Mouse (Mus musculus) adrenal gland, postnatal 36 days (tissue): Measurements from ENCODE around the gene Zfp654. TPM values are rescaled to one million over a fixed set of nuclear protein-coding genes. Genes with fewer than 3 reads are reported as not detected.

Experiments
- DNase-seq, 2 experiments: peaks; one replicate each; pipeline ENCODE4 v3.0.0; 2021; ENCODE audit warnings: mixed read lengths in 1 of 2
- total RNA-seq, 2 experiments: library from RNA; stranded (reverse); gene quantifications; 2 replicates each; pipeline ENCODE4 v1.2.3; 2021

Zfp654 gene
- total RNA-seq, 2 experiments from 2014 or later, result 18.7 to 23.3 TPM

DNA sequence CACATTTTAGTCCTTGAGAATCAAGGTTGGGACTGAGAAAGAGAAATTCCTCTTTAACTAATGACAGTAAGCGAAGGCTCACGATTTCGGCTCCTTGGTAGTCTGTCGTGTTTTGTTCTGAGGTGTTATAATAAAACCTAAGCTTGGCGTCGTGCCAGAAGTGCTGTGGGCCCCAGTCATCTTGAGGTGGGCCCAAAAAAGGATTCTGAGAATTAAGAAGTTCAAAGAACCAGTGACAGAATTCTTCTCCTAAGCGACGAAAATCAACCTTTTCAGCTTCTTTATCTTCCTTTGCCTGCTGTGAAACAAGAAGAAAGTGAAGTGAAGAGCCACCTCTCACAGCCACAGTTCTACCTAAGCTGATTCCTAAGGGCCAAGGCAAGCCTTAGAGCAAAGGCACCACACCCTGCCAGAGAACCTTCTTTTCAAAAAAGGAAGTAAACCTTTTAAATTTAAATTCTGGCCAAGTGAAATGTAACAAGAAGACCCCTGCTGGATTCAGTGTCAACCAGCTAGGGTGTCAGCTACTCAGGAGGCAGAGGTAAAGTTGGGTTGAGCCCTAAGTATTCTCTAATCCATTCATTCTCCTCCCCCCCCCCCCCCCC is 84.7 kb downstream of the Zfp654 start:
- DNase-seq, result no peak

DNA sequence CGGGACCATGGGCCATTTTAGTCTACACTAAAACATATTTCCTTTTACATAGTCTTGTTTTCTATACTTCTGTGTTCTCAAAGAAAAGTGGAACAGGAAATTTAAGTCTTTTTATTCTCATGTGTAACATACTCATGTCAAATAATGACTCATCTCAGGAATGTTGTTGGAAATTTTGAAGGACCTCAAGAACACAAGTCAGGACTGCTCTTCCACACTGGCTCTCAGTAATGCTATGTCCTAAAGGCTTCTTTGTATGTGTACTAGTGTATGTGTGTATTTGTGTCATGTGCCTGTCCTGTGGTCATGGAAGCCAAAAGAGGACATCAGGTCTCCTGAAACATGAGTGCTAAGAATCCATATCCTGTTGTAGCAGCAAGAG is 92.2 kb downstream of the Zfp654 start:
- DNase-seq, result no peak

DNA sequence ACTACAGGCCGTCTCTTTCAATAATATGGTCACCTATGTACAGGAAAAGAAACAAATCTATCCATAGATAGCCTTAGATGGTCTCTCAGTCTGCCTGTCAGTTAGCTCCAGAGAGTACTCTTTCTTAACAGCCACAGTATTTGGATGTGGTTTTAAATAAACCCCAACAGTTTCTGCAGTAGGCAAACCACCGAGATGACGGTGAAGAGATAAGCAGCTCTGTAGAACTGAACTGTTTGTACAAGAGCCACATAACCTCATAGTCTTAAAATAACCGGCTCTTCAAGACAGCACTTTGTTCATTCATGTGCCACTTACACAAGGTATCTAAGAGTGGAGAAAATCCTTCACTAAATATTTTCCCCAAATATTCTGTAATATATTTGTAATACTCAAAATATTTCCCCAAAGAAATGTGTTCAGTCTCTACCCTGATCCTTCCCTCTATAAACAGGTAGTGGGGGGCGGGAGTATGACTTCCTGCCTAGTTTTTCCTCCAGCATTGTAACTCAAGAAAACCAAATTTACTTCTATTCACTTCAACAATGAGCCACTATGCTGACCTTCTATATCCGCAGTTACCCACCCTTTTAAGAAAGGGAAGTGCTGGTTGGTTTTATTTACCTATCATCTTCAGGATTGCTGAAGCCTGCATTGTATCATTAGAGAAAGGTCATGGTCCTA is 92.7 kb downstream of the Zfp654 start:
- DNase-seq, result no peak

DNA sequence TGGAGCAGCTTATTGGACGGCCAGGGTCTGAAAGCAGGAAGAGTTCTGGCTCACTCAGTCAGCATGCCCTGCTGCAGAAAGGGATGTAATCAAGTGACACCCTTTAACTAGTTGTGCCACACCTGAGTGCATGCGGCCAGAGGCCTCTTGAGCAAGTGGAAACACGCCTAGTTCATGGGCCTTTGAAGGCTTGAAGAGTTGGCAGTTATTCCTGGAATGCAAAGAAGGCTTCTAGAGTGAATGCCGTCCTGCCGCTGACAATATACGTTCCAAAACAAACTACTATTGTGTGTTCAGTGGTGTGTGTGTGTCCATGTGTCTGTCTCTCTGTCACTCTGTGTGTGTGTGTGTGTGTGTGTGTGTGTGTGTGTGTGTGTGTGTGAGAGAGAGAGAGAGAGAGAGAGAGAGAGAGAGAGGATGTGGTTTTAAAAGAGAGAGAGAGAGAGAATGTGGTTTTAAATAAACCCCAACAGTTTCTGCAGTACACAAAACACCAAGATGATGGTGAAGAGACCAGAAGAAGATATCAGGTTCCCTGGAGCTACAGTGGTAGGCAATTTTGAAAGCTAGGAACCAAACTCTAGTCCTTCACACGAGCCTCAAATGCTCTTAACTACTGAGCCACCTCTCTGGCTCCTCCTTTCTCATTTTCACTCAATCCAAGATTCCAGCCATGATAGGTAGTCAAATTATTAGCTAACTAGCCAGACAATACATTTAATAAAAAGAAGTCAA is 93.6 kb downstream of the Zfp654 start:
- no peak for DNase-seq

GRCm38 (mm10) chr16:64756321-64756720 is 95.1 kb downstream of the Zfp654 start:
- DNase-seq, result no peak

DNA sequence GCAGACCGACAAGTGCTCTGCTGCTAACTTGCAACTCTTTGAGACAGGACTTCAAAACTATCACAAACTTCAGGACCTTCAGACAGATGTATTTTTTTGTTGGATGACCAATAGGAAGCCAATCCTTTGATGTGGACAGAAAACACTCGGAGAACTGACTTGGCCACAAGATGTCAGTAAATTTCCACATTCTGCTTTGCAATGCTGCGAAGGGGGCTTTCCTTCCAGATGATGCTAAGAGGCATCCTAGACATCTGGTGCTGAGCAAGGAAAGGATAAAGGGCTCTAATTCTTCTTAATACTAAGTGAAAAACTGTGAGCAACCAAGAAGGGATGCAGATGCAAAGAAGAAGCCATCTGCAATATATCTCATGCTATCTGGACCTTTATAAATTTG is 96.7 kb downstream of the Zfp654 start:
- DNase-seq, result peak; percentile 2 to 36

DNA sequence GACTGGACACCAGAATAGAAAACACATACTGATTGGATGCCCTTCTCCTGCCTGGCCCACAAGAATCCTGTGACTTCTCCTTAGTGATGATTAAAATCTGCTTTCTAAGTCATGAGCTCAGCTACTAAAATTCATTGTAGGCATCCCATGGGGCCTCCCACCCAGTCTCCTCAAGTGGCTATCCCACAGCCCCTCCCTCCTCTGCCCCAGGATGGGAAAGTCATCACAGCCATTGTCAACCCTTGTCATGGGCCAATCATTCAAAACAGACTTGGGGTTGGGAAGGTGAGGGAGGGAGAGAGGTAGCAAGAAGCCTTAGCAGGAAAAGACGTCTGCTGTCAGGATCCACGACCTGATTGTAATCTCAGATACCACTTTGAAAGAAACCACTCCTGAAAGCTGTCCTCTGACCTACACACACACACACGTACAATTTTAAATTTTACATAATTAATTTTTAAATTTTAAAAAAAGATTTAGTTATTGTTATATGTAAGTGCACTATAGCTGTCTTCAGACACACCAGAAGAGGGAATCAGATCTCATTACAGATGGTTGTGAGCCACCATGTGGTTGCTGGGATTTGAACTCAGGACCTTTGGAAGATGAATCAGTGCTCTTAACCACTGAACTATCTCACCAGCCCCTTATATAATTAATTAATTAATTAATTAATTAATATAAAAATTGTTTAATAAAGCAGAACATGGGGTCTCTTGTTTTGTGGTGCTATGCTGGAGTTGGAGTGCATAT is 97.3 kb downstream of the Zfp654 start:
- no peak for DNase-seq

DNA sequence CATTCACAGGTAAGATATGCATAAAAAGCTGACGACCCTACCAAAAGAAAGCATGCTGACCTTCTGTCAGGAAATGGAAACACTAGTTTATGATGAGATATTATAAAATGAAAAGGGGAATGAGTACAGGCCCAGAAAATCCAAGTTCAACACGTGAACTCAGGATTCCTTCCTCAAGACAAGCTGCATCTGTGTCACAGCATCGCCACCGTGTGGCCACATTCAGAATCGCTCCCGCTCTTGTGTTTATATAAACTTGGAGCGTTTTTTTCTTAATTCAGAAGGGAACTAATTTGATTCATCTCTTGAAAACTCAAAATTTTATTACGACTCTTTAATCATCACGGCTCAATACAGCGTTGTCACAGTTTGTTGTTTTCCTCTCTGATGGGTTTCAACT is 103.2 kb downstream of the Zfp654 start:
- peak; percentile 63 to 69 for DNase-seq

- no peak for DNase-seq
Observed at GRCm38 (mm10) chr16:64745089-64745488, 106.4 kb downstream of the Zfp654 start.

DNA sequence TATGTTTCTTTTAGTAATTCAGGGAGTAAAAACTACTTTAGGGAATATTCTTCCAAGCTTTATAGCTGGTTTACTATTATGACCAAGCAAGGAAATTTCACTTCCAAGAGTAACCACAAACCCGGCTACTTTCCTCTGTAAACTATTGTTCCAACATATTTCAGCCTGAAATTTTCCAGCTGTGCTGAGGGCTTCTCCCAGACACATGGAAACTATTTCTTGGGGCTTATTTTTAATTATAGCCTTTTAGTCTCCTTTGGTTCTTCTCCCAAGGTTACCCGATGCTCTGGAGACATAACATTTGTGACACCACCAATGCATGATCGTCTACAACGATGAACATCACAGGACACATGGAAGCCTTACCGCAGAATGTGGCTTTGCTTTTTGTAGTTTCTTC is 114.2 kb downstream of the Zfp654 start:
- DNase-seq, result no peak

Other genes with a start within 250 kb of the Zfp654 start
- gene Csnka2ip, start 249.2 kb downstream of the Zfp654 start, total RNA-seq, result not detected
- gene 4930453N24Rik, start 80.5 kb downstream of the Zfp654 start, total RNA-seq, result 10 to 100 TPM; 27.7 to 31.7 TPM
- gene Cggbp1, start 344 bp upstream of the Zfp654 start, total RNA-seq, result 100 to 1,000 TPM; 131 to 157 TPM